Mouse (Mus musculus): ENCODE measurements around the gene Slc31a2.
"Not testable (repeated sequence)": the region's sequence is repeated elsewhere in the genome, so short reads cannot be mapped to it uniquely, and the experiment has no call there.

The Slc31a2 gene

DNA sequence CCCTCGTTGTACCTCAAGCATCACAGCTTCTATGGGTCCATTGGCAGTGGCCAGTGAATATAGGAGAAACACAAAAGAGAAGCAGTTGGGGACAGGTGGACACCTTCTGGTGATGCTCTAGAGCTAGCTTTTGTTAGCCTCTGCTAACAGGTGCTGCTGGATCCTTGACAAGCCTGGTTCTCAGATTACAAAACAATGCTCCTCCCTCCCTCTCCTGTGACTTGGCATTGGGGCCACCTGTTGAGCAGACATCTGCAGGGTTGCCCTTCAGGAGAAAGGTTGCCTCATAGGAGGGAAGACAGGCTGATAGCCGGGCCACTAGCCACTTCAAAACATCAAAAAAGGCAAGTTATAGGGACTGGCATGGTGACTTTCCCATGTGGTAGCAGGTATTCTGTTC is at the start of gene Slc31a2:
Gene Slc31a2 (plus strand): TSS at position 287 of the 400 bp plus-strand sequence.
- no peak for DNase-seq

GRCm38 (mm10) chr4:62213490-62213889 is 48.9 kb upstream of the Slc31a2 start:
- no peak for DNase-seq

DNA sequence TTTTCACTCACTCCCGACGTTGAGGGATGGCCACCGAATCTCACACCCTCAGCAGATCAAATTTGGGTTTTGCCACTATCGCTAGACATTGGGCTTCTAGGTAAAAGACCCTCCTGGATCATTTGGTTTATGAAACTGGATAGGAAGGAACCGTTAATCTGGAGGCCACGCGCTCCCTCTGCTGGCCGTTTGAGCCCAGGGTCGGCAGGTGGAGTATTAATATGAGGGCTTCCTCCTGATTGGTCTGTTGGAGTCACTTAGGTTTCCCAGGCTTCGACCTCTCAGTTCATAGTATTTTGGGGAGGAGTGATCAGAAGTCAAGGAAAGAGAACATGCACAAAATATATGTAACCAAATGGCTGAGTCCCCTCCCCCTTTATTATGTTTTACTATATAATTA is 34.0 kb upstream of the Slc31a2 start:
- DNase-seq: peak; percentile 50 to 55

DNA sequence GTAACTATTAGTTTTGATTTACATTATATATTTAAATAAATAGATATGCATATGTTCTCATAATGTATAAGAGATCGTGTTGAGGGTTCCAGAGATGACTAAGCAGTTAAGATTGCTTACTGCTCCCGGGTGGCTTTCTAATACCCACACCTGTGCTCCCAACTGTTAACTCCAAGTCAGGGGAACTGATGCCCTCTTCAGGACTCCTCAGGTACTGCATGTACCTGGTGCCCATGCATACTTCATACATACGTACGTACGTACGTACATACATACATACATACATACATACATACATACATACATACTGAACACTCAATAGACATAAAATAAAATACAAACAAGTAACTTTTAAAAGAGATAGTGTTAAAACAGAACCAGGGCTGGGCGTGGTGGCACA is 32.9 kb upstream of the Slc31a2 start:
- DNase-seq: peak; percentile 25 to 33

DNA sequence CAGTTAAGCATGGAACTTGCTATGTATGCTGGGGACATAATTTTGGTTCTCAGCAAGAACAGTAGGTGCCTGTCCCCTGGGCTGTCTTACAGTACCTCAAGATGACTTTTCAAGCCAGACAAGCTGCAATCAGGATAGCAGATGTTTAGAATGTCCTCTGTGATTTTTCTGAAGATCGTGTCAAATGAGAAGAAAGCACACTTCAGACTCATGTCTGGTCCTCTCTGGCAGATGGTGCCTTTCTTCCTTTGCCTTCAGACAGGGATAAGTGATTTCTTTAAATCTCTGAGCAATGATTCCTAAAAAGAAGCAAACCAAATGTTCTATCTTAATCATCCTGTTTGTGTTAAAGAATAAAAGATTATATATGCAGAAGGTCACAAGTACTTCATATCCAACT is 32.2 kb upstream of the Slc31a2 start:
- no peak for DNase-seq

- DNase-seq: no peak
These were observed 31.6 kb upstream of the Slc31a2 start, which contains the start of gene Zfp37 for GRCm38 (mm10) chr4:62230769-62231168. Zfp37 (minus strand) TSS chr4:62231047.

DNA sequence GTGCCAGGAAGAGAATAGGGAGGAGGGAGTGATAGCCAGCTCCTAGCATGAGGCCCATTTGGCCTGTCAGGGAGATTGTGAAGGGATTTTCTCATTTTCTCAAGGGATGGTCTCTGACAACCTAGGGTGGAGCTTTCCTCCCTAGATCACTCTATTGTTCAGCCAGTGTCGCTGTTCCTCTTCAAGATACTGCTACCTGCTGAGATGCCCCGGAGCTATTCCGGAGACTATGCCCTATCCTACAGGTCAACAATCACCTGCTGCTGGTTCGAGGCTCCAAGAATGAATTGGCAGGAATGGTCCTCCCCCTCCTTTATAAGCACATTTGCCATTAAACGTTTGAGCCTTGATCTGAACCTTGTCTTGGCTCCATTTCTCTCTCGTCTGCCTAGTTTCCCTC is 21.8 kb upstream of the Slc31a2 start:
- DNase-seq: no peak

DNA sequence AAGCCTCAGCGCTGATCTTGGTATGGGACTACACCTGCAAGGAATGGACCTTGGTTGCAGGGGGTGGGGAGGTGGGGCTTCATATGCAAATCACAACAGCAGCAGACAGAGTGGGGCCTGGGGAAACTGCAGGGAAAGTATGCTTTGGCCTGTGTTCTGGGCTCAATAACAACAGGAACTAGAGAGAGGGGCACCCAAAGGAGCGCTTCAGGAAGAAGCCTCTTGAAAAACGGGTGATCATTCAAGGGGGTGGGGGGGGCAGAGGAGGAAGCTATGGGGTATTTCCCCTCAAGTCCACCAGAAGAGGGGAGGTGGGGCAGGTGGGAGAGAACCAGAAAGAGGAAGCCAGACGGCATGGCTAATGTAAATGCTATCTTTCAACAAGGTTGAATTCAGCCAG is 14.0 kb upstream of the Slc31a2 start:
- DNase-seq: no peak

DNA sequence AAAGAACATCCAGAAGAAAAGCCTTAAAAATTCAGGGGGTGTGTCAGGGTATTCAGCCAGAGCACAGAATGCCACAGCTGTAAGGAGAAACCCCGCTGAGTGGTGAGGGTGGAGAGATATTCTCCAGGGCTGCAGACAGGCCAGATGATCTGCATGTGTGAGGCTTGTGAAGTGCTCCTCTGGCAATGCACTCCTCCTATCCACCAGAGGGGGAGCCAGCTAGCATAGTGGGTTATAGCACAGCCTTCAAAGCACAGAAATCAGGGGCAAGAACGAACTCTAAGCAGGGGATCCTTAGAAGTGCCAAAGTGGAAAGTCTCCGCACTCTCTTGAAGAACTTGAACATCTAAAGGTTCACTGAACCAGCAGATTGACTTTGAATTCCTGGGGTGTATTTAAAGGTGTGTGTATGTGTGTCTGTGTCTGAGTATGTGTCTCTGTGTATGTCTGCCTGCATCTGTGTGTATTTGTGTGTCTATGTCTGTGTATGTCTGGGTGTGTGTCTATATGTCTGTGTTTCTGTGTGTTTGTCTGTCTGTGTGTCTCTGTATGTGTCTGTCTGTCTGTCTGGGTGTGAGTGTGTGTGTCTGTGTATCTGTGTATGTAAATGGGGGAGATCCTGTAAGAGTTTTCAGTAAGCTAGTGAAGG is 11.3 kb upstream of the Slc31a2 start:
- DNase-seq: no peak

DNA sequence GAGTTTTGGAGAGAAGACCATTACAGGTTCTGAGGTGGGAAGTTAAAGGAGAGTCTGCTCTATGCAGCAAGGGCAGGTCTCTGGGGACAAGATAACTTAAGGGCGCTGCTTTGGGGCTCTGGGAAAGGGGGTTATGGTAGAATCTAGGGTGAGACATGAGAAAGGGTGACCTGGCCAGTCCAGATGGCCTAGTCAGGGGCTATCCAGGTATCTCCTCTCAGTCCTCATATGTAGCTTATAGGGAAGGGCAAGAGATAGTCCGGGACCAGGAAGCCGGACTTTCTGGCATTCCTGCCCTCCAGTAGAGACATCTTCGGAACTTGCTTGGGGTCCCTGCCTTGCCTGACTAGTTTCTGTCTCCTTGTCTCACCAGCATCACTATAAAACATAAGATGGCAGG is 10.6 kb upstream of the Slc31a2 start:
- DNase-seq: no peak

GRCm38 (mm10) chr4:62254551-62254950 is 7.8 kb upstream of the Slc31a2 start:
- DNase-seq: no peak

DNA sequence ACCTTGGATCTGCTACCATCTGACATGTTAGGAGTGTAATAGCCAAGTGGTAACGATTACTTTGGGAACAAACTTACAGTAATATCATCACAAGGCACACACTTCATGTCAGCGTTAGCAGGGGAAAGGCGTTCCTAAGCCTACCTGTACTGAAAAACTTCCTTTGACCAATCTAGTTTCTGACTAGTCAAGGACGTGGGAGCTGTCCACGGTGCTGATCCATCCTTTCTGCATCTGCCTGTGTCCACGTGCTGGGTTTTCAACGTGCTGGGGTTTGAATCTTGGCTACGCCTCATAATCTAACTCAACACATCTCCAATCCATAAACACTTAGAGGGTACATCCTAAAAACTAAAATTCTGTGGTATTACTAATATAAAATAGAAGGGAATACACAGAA is 5.4 kb upstream of the Slc31a2 start:
- no peak for DNase-seq

DNA sequence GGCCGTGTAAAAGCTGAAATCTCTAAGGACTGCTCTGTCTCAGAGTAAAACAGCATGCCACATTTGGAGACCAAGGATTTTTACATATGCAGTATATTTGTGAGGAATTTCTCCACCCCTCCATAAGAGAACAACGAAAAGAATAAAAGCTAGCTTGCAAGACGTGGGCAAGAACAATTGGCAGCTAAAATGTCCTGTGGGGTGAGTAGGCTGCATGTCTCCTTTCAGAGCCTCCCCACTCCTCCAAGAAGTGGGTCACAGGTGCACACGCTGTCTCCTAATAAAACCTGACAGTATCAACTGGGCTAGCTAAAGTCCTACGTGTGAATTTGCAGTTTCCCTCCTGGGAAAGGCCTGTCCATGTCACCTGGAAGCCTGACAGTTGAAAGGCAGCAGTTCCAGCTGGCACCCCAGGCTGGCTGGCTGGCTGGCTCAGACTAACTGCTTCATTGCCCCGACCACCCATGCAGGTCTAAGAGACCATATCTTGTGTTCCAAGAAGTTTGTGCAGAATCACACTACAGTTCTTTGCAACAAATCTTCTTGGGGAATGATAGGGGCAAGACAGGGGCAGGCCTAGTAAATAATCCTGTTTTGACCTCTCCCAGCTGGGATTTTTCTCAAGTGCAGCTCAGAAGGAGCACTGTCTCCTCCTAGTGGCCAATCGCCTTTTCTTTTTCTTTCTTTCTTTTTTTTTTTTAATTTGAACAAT is 927 bp downstream of the Slc31a2 start:
- peak in 1 of 2 experiments; percentile 8 for DNase-seq

DNA sequence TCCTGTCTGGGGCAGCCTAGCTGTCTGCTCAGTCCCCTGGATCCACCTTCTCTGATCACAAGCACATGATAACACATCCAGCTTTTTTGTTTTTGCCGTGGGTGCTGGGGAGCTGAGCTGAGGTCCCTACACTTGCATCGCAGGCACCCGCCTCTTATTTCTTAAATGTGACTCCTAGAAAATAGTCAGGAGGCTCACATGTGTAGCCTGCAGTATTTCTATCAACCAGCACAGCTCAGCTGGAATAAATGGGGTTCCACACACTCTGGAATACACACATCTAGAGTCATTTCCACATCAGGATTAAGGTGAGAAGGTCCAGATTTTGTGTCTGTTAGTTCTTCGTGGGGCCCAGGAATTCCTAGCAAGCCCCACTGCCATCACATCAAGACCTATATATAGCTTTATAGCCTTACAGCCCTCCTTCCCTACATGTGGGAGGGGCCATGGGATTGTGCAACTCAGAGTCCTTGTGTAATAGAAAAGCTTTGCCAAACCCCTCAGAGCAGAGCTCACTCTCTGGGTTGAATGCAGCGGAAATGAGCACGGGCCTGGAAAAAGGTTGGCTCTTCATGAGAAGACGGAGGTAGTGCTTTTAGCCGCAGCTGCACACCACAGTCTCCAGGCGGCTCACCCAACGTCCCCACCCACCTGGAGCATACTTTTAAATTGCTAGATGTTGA is 2.9 kb downstream of the Slc31a2 start:
- no peak for DNase-seq

DNA sequence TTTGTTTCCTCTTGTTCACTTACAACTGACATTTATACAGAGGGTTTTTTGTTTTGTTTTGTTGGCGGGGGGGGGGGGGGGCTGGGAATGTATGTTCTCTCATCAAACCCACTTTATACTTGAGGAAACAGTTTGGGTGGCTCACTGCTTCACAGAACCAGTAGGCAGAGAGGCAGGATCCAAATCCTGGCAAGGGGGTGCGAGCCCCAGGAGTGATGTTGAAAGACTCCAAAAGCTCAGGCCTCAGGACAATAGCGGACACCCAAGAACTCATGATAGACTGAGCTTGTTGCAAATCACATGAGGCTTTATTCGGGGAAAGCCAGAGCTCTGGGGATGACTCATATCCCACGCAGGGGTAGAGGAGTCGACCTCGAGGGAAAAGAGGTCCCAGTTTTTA is 3.7 kb downstream of the Slc31a2 start:
- not testable (repeated sequence) for DNase-seq

DNA sequence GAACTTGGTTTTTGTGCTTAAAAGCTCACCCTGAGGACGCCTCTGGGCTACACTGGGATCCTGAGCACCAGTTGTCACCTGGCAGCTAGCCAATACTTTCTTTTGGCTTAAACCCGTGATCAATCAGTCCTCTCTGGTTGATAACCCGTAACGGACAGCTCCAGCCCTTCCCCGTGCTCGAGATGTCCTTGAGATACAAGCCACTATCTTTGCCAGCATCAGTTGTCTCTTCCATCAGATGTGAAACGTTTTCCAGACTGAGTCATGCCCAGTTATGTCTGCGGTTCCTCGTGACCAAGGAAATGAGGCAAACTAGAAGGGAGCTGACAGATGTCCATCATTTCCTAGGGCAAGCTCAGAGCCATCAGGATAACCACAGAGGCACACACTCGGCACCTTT is 4.7 kb downstream of the Slc31a2 start:
- DNase-seq: no peak

- no peak for DNase-seq
These were observed 10.3 kb downstream of the Slc31a2 start for GRCm38 (mm10) chr4:62272696-62273095.

DNA sequence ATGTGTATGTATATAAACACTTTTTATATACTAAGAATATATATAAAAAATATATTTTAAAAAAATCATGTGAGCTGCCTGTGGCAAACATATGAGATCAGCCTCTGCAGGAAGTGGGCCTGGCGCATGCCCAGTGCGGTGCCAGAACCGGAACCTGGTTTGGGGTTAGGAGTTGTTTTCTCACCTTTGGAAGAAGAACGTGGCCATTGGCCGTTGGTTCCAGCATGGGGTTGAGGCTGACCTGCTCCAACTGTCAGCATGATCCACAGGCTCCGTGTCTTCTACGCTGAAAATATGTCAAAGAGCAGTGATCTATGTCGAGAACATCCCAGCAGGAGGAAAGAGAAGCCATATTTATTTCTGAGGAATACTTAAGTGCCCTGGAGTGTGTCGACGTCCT is 11.6 kb downstream of the Slc31a2 start:
- no peak for DNase-seq

DNA sequence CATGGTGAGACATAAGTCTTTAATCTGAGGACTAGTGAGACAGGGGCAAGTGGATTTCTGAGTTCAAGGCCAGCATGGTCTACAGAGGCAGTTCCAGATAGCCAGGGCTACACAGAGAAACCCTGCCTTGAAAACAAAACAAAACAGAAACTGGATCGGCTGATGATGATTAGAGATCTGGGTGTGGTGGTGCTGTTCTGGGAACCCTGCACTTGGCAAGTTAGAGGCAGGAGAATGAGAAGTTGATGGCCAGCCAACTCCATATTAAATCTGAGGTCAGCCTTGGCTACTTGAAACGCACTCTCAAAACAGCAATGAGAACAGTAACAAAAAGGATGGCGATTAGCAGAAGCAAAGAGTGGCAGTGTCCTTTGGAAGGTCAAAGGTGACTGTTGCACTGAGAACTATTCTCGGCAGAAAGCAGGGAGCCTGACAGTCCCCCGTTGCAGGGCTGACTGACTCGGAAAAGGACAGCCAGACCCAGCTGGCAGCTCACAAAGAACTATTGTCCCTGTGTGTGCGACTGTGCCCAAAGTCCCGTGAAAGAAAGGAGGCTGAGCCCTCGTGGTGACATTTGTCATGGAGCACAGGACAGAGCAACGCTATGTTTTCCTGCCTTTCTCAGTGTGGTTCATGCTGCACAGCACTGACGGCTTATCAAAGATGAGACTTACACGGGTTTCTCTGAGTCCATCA is 12.6 kb downstream of the Slc31a2 start:
- DNase-seq: no peak

GRCm38 (mm10) chr4:62276642-62277041 is 14.3 kb downstream of the Slc31a2 start:
- no peak for DNase-seq

- no peak for DNase-seq
These were observed 14.9 kb downstream of the Slc31a2 start for GRCm38 (mm10) chr4:62277222-62277621.

DNA sequence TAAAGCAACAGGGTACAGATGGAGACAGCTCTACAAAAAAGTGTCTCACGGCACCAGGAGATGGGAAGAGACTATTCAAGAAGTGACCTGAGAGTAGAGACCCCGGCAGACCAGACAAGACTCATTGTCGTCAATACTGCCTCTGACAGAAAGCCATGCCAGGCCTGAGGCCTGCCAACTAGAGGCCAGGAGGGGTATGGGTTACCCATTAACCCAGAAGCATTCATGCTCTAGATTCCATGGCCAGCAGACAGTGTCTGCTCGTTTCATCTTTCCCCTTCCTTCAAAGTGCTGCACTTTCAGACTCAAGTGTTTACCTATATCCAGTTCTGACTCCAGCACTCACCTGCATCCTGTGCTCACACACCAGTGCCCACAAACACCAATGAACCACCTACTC is 15.7 kb downstream of the Slc31a2 start:
- no peak for DNase-seq

DNA sequence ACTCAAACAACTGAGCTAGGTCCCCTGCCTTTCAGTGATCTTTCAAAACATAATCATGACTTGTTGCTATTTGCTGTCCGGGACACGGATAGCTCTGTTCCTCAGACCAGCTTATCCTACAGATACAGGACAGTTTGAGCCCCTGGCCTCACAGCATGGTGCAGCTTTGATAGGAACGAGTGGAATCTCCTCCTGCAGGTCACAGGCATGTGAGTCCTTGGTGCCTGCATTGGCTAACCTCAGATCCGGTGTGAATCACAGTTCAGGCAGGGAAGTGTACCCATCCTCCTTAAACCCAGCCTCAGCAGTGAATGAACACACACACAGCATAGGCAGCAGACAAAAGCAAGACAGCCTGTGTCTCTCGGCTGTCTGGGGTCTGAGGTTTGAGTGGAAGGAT is 19.0 kb downstream of the Slc31a2 start:
- DNase-seq: no peak

- DNase-seq: no peak
These were observed 20.6 kb downstream of the Slc31a2 start for GRCm38 (mm10) chr4:62282969-62283368.
